8 mouse cellular contexts compared by ENCODE assay signal in genomic region chr11:120948861-120949851, GRCm38 (mm10). TPM values are rescaled to one million over a fixed set of nuclear protein-coding genes. Genes with fewer than 3 reads are reported as not detected.
DNase-seq lines count a peak whose midpoint lies in the region; ATAC-seq lines count a peak whose summit lies in the region.

No protein-coding gene starts in this region.

- peak; percentile 22 for ATAC-seq in activated CD4-positive, CD25-positive, alpha-beta regulatory T cell, adult 4 months
- ATAC-seq in inflammation-experienced regulatory T-cells, adult 6 months: peak; percentile 57

- DNase-seq in ES-CJ7 (ENCODE audit: low read depth, low spot score): peak; percentile 59
- DNase-seq in gastrocnemius, adult 18-20 months (ENCODE audit: low spot score): peak; percentile 89
- peak; percentile 47 for DNase-seq in lung, postnatal 10 days
- peak; percentile 83 for DNase-seq in retina, postnatal 1 day
- DNase-seq in cerebellum, adult 11-12 months: no peak
- DNase-seq in left cerebral cortex, postnatal 4 days: no peak

- intact Hi-C loops in left cerebral cortex, postnatal 4 days (cut with DNase I): no loop called here

RNA-seq across cellular contexts. Expression of gene Slc16a3, which starts 0.9 kb away (rescaled TPM):
- polyA plus RNA-seq in activated CD4-positive, CD25-positive, alpha-beta regulatory T cell, adult 4 months (2017; shearing (Covaris generic)): 1 to 10 TPM; 3.8 to 4.0 TPM
- total RNA-seq in gastrocnemius, adult 18-20 months (2021): 100 to 1,000 TPM; 257 to 298 TPM
- 1 to 10 TPM; 2.9 to 4.0 (median 3.4) TPM for polyA plus RNA-seq in inflammation-experienced regulatory T-cells, adult 6 months (2017; shearing (Covaris generic))
- total RNA-seq in left cerebral cortex, postnatal 4 days (2021): 1 to 10 TPM; 1.4 to 3.6 TPM

RNA-seq across cellular contexts. Expression of gene Ccdc57, which starts 16.5 kb away (rescaled TPM):
- polyA plus RNA-seq in activated CD4-positive, CD25-positive, alpha-beta regulatory T cell, adult 4 months (2017; shearing (Covaris generic)): under 1 TPM; 0.41 to 0.46 TPM
- total RNA-seq in gastrocnemius, adult 18-20 months (2021): 1 to 10 TPM; 3.0 to 3.5 TPM
- polyA plus RNA-seq in inflammation-experienced regulatory T-cells, adult 6 months (2017; shearing (Covaris generic)): under 1 TPM; 0.35 to 0.45 (median 0.42) TPM
- total RNA-seq in left cerebral cortex, postnatal 4 days (2021): 10 to 100 TPM; 11.7 to 13.7 TPM

RNA-seq across cellular contexts. Expression of gene Csnk1d, which starts 42.0 kb away (rescaled TPM):
- polyA plus RNA-seq in activated CD4-positive, CD25-positive, alpha-beta regulatory T cell, adult 4 months (2017; shearing (Covaris generic)): 10 to 100 TPM; 57.0 to 62.6 TPM
- total RNA-seq in gastrocnemius, adult 18-20 months (2021): 10 to 100 TPM; 48.7 to 57.4 TPM
- 10 to 100 TPM; 56.0 to 64.3 (median 61.4) TPM for polyA plus RNA-seq in inflammation-experienced regulatory T-cells, adult 6 months (2017; shearing (Covaris generic))
- 100 to 1,000 TPM; 137 to 141 TPM for total RNA-seq in left cerebral cortex, postnatal 4 days (2021)

Comparison
In these comparisons a context has a peak if more than half of its experiments do, and no peak if none do; other contexts are left out.
1. DNase-seq: peak in ES-CJ7 (single experiment), gastrocnemius, adult 18-20 months (single experiment), lung, postnatal 10 days (single experiment) and retina, postnatal 1 day (single experiment); none in cerebellum, adult 11-12 months (single experiment) and left cerebral cortex, postnatal 4 days (single experiment).
2. RNA of gene Slc16a3, which starts 0.9 kb away (total RNA-seq): 257 to 298 TPM in gastrocnemius, adult 18-20 months; 1.4 to 3.6 TPM in left cerebral cortex, postnatal 4 days; every median in the first group is over 10 times any median in the second.